Mouse (Mus musculus): Measurements from ENCODE around the gene Tex30.

Tex30 gene

DNA sequence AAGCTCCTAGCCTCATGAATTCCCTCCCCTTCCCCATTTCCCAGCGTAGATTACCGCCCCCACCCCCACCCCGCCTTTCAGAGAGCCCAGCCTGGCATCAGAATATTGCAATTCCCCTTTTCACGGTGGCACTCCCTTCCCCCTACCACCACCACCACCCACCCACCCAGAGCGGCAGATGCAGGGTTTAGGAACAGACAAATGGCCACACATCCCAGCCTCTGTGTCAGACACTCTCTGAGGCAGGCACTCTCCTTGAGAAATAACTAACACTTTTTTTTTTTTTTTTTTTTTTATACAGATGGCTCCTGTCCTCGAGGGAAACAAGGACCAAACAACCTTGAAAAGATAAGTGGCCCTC, 59.7 kb downstream of the Tex30 start:
- no peak for DNase-seq (ENCODE audit: low read depth, low spot score)

DNA sequence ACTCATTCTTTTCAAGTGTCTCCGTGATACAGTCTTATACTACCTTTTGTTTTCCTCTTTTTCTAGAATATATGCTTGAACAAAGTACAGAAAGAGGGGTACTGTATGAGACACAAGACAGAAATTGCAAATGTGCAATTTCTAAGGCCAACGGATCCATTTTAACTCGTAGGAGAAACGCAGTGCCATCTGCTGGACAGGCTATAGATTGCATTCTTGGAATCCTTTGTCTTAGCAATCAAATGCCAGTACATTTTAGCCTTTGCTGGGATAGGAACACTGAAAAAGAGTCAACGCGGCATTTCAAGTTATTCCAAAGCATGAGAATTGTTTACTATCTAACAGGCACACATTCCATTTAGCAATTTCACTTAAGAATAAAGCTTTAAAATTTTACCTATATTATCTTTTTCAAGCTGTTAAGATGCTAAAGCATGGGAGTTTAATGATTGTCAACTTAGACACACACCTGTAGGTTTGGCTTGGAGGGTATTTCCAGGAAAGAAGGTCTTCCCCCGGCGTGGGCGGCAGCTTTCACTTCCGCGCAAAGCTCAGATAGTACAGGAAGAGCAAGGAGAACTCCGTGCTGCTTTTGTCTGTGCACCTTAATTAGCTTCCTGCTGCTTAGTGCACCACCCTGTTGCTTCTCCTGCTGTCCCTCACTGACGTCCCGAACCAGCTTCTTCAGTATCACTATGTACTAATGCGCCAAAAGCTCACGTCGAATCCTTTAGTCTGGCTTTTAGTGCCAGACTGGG, 60.3 kb downstream of the Tex30 start:
- no peak for DNase-seq (ENCODE audit: low read depth, low spot score)
